Mouse (Mus musculus) CH12.LX (cell line): ENCODE data around the gene Col5a1.

Experiments
- CTCF ChIP-seq, 2 experiments: IDR thresholded peaks in 1 of 2; conservative IDR thresholded peaks in 1 of 2; 2 replicates each; pipeline ENCODE4 v1.5.1; 2011 to 2012; ENCODE audit warnings: low read depth in 2 of 2, low read length in 2 of 2, improper control_type of control experiment in 1 of 2, inconsistent platforms in 1 of 2, mild to moderate bottlenecking in 1 of 2, moderate library complexity in 1 of 2
- GABPA ChIP-seq: IDR thresholded peaks from 2 replicates; pipeline ENCODE4 v1.6.1; 2012; ENCODE audit warnings: low read depth, low read length, improper control_type of control experiment, inconsistent platforms; ENCODE audit not compliant: insufficient replicate concordance
- MAX ChIP-seq: IDR thresholded peaks from 2 replicates; pipeline ENCODE4 v1.6.1; 2011; ENCODE audit warnings: low read length, improper control_type of control experiment
- POLR2AphosphoS2 ChIP-seq: IDR thresholded peaks from 2 replicates; pipeline ENCODE4 v1.6.1; 2011; ENCODE audit warnings: low read depth, low read length, improper control_type of control experiment
- USF2 ChIP-seq: conservative IDR thresholded peaks from 2 replicates; pipeline ENCODE4 v1.6.1; 2011; ENCODE audit warnings: low read depth, low read length, improper control_type of control experiment
- ZKSCAN1 ChIP-seq: IDR thresholded peaks from 2 replicates; pipeline ENCODE4 v1.6.1; 2012; ENCODE audit warnings: low read depth, inconsistent platforms, low read length, improper control_type of control experiment, borderline replicate concordance

DNA sequence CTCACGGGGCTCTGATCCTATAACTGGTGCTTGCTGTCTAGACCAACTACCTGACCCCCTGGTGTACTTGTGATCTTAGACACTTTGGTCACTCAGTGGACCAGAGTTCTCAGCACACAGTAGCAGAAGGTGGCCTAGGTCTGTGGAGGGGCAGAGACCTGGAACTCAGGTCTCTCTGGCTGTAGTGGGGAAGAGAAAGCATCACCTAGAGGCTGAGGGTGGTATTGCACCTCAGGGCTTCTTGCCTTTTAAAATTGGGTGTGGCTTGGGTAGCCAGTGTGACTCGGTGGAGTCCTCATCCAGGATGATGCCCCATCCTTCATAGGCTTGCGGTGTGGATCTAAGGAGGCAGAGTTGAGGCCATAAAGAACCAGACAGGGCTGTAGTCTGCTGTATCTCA, 13.7 kb downstream of the Col5a1 start:
- TF ChIP-seq USF2 (no peak), CTCF (conservative IDR thresholded peaks at IDR 0.05 in 1 of 2, IDR thresholded peaks at IDR 0.05 in 1 of 2; ENCODE audit: low read depth in 2 of 2, low read length in 2 of 2) (peak; percentile 68 to 92), MAX (no peak), GABPA (no peak), ZKSCAN1 (no peak), POLR2AphosphoS2 (no peak)
